Mouse (Mus musculus): ENCODE measurements around the gene Necab2. TPM values are rescaled to one million over a fixed set of nuclear protein-coding genes. Genes with fewer than 3 reads are reported as not detected.

The Necab2 gene
- polyA plus RNA-seq, 1 experiment = not detected

DNA sequence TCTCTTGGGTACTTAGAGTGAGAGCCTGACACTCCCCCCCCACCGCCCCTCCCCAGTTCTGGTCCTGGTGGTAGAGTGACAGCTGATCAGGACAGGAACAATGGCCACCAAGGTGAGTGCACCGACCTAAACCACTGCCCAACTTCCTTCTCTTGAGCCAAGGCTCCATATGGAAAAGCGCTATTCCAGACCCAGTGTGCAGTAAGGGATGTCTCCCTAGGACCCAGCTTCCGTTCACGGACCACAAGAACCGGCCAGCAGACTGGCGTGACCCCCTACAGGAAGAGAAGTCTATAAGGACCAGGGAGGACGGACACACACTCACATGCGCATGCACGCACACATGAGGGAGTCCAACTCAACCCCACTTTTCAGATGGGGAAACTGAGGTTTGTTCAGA is 10.2 kb upstream of the Necab2 start:
- Histone ChIP-seq H3K4me1 (ENCODE audit: control insufficient read depth, insufficient read depth, insufficient read length, low read length) (peaks cover 32% of the 10 kb centered on the region), H3K4me3 (ENCODE audit: insufficient read depth, low read depth, low read length) (peak overlapping the region; percentile 27), H3K27ac (replicated peaks; ENCODE audit: low read depth, low read length) (peak overlapping the region; percentile 65)

- Histone ChIP-seq H3K27ac (replicated peaks; ENCODE audit: low read depth, low read length) (peak overlapping the region; percentile 65), H3K4me3 (ENCODE audit: insufficient read depth, low read depth, low read length) (peak overlapping the region; percentile 61)
These were observed 9.6 kb upstream of the Necab2 start for GRCm38 (mm10) chr8:119436933-119437332.

GRCm38 (mm10) chr8:119437506-119437905 is 9.0 kb upstream of the Necab2 start:
- peak overlapping the region; percentile 61 for H3K4me3 ChIP-seq (ENCODE audit: insufficient read depth, low read depth, low read length)
- H3K27ac ChIP-seq (replicated peaks; ENCODE audit: low read depth, low read length) = peak overlapping the region; percentile 60
- peaks cover 32% of the 10 kb centered on the region for H3K4me1 ChIP-seq (ENCODE audit: control insufficient read depth, insufficient read depth, insufficient read length, low read length)

More at GRCm38 (mm10) chr8:119436933-119437332, 9.6 kb upstream of the Necab2 start:
- H3K4me1 ChIP-seq (ENCODE audit: control insufficient read depth, insufficient read depth, insufficient read length, low read length) = peaks cover 32% of the 10 kb centered on the region

DNA sequence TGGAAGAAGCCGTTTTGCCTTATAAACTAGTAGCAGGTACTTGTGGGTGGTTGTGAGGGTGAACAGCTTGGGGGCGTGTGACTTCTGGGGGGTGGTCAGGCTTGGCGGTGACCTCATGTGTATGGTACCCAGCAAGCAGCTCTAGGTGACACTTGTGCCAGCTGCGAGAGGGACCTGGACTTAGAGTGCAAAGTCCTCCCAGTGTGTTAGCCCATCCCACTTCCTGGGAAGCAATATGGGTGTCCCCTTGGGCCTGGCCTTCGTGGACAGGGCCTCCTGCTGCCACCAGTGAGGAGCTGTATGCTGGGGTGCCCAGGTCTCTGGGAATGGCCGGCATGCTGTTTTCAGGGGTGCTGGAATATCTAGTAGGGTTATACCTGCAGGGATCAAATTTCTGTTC is 7.6 kb upstream of the Necab2 start:
- Histone ChIP-seq H3K27ac (replicated peaks; ENCODE audit: low read depth, low read length) (no peak overlapping the region), H3K4me3 (ENCODE audit: insufficient read depth, low read depth, low read length) (no peak overlapping the region), H3K4me1 (ENCODE audit: control insufficient read depth, insufficient read depth, insufficient read length, low read length) (peaks cover 32% of the 10 kb centered on the region)

DNA sequence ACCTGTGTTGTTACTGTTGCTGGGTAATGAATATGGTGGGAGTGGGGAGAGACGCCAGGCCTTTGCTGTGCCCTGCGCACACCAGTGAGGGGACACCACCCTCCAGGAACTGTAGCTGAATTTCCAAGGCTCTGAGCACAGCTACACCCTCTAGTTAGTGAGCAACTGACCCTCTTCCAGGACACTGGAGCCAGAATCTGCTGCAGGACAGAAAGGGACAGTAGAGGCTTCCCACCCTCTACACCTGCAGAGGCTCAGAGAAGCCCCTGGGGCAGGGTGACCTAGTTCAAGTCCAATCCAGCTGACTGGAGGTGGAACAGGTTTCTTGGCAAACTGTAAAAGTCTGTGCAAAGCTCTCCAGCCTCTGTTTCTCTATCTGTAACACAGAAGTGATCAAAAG is 7.1 kb upstream of the Necab2 start:
- no peak overlapping the region for H3K27ac ChIP-seq (replicated peaks; ENCODE audit: low read depth, low read length)
- peaks cover 32% of the 10 kb centered on the region for H3K4me1 ChIP-seq (ENCODE audit: control insufficient read depth, insufficient read depth, insufficient read length, low read length)
- H3K4me3 ChIP-seq (ENCODE audit: insufficient read depth, low read depth, low read length) = no peak overlapping the region

GRCm38 (mm10) chr8:119439893-119440249 is 6.6 kb upstream of the Necab2 start:
- H3K27ac ChIP-seq (replicated peaks; ENCODE audit: low read depth, low read length) = peak overlapping the region; percentile 11; the same call in 1 of the 2 replicates

DNA sequence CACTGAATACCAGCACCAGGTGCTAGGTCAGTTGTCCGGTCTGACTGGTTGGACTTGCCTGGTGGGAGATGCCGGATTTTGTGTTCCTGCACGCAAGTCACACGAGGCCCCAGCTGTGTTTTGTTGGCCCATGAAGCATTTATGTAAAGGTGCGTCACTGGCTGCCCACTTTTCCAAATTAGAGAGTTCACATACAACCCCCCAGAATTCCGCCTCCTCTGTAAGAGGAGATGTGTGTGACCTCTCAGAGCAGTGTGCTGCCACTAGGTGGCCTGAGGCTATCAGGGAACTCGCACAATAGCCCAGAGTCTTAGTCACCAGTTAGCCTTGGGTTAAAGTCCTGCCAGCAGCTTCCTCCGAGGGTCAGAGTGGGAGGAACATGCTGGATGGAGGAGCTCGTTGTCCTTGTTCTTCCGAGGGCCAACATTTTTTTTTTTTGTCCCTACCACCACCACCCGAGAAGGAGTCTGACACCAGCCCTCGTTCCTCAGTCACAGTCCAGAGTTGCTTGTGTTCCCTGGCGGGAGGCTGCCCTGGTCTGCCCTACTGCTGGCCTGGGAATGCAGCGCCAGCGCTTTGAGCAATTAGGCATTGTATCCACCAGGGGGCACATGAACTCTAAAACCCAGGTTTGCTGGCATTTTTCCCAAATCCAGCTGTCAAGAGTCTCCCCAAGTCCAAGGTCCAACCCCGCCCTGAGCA is 6.1 kb upstream of the Necab2 start:
- Histone ChIP-seq H3K4me3 (ENCODE audit: insufficient read depth, low read depth, low read length) (peak overlapping the region; percentile 25; the same call in 1 of the 2 replicates), H3K4me1 (ENCODE audit: control insufficient read depth, insufficient read depth, insufficient read length, low read length) (peaks cover 28% of the 10 kb centered on the region), H3K27ac (replicated peaks; ENCODE audit: low read depth, low read length) (peak overlapping the region; percentile 11)

More at GRCm38 (mm10) chr8:119439893-119440249, 6.6 kb upstream of the Necab2 start:
- Histone ChIP-seq H3K4me3 (ENCODE audit: insufficient read depth, low read depth, low read length) (no peak overlapping the region), H3K4me1 (ENCODE audit: control insufficient read depth, insufficient read depth, insufficient read length, low read length) (peaks cover 32% of the 10 kb centered on the region)

DNA sequence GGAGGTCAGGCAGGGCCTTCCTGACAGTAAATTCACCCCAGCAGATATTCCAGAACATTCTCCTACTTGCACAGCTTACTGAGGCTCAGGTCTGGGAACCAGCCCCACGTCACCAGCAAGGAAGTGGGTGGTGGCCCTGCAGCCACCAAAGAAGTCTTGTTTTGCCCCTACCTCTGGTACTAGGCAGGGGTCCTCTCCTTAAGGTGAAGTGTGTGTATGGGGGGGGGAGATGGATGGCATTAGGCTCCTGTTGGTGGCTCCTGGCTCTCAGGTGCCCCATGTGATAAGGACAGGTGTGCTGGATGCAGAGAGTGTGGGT is 5.6 kb upstream of the Necab2 start:
- Histone ChIP-seq H3K27ac (replicated peaks; ENCODE audit: low read depth, low read length) (0 out of 2 replicates have a peak overlapping the region, but pooled peaks have one; percentile 6), H3K4me3 (ENCODE audit: insufficient read depth, low read depth, low read length) (no peak overlapping the region), H3K4me1 (ENCODE audit: control insufficient read depth, insufficient read depth, insufficient read length, low read length) (peaks cover 26% of the 10 kb centered on the region)

DNA sequence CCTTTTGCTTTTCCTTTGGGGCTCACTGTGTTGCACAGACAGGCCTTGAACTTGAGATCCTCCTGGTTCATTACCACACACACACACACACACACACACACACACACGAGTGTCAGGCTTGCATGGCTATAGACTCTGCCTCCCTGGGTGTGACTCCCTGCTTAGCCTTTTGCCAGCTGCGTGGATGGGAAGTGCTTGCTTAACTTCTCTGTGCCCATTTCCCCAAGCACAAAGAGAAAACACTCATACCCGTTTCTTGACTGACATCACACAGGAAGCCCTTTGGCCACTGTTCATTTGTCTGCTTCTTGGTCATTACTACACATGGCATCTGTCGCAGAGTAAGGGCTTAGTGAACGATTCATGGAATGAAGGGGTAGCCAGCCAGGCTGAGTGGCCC is 4.5 kb upstream of the Necab2 start:
- H3K27ac ChIP-seq (replicated peaks; ENCODE audit: low read depth, low read length) = no peak overlapping the region
- peaks cover 19% of the 10 kb centered on the region for H3K4me1 ChIP-seq (ENCODE audit: control insufficient read depth, insufficient read depth, insufficient read length, low read length)
- no peak overlapping the region for H3K4me3 ChIP-seq (ENCODE audit: insufficient read depth, low read depth, low read length)

DNA sequence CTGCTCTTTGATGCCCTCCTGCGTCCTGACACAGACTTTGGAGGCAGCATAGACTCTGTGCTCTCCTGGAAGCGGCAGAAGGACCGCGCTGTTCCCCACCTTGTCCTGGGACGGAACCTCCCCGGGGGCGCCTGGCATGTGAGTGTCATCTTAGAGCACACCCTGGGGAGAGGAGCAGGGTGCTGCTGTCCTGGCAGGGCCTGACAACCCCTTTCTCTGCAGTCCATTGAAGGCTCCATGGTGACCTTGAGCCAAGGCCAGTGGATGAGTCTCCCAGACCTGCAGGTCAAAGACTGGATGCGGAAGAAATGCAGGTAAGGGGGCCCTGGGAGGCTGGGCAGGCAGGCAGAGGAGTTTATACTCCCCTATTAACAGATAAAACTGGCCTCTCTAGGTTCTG is 3.5 kb upstream of the Necab2 start:
- Histone ChIP-seq H3K4me1 (ENCODE audit: control insufficient read depth, insufficient read depth, insufficient read length, low read length) (peaks cover 10% of the 10 kb centered on the region), H3K4me3 (ENCODE audit: insufficient read depth, low read depth, low read length) (no peak overlapping the region), H3K27ac (replicated peaks; ENCODE audit: low read depth, low read length) (no peak overlapping the region)

GRCm38 (mm10) chr8:119446990-119447780 is 666 bp downstream of the Necab2 start:
- Histone ChIP-seq H3K27ac (replicated peaks; ENCODE audit: low read depth, low read length) (no peak overlapping the region), H3K4me1 (ENCODE audit: control insufficient read depth, insufficient read depth, insufficient read length, low read length) (no peaks in the 10 kb centered on the region), H3K4me3 (ENCODE audit: insufficient read depth, low read depth, low read length) (no peak overlapping the region)

GRCm38 (mm10) chr8:119447781-119448170 is 1.3 kb downstream of the Necab2 start:
- Histone ChIP-seq H3K4me1 (ENCODE audit: control insufficient read depth, insufficient read depth, insufficient read length, low read length) (no peaks in the 10 kb centered on the region), H3K4me3 (ENCODE audit: insufficient read depth, low read depth, low read length) (no peak overlapping the region), H3K27ac (replicated peaks; ENCODE audit: low read depth, low read length) (no peak overlapping the region)

GRCm38 (mm10) chr8:119449627-119450026 is 3.1 kb downstream of the Necab2 start:
- H3K27ac ChIP-seq (replicated peaks; ENCODE audit: low read depth, low read length) = no peak overlapping the region
- H3K4me1 ChIP-seq (ENCODE audit: control insufficient read depth, insufficient read depth, insufficient read length, low read length) = no peaks in the 10 kb centered on the region
- H3K4me3 ChIP-seq (ENCODE audit: insufficient read depth, low read depth, low read length) = no peak overlapping the region

DNA sequence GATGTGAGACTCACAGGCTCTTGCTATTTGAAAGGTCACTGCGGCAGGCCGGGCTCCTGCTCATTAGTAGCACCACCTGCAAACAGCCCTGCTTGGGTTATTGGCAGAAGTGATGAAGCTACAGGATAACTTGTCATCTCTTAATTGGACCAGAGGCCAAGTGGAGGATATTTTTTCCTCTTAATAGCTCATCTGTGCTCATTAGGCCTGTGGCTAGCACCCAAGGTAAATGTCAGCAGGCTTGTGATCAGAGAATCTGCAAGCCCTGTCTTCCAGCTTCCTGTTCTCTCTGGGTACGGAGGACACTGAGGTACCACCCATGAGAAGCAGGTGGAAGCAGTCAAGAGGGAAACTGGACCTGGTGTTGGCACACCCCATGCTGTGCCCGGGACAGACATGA is 4.6 kb downstream of the Necab2 start:
- Histone ChIP-seq H3K27ac (replicated peaks; ENCODE audit: low read depth, low read length) (no peak overlapping the region), H3K4me3 (ENCODE audit: insufficient read depth, low read depth, low read length) (no peak overlapping the region), H3K4me1 (ENCODE audit: control insufficient read depth, insufficient read depth, insufficient read length, low read length) (no peaks in the 10 kb centered on the region)

DNA sequence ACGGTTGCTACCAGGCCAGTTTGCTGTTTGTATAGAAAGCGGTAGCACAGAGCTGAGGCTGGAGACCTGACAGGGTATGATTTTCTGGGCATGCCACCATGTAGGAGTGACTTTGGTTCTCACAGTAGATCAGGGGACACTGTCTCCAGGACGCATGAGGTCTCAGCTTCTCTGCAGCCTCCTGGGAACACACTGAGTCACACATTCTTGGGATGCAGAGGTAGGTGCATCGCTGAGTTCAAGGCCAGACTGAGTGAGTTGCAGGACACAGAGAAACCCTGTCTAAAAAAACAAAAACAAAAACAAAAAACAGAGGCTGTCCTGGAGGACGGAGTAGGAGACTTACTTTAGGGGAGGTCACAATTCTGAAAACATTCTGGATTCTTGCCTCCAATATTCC is 6.4 kb downstream of the Necab2 start:
- H3K4me3 ChIP-seq (ENCODE audit: insufficient read depth, low read depth, low read length) = no peak overlapping the region
- no peaks in the 10 kb centered on the region for H3K4me1 ChIP-seq (ENCODE audit: control insufficient read depth, insufficient read depth, insufficient read length, low read length)
- H3K27ac ChIP-seq (replicated peaks; ENCODE audit: low read depth, low read length) = no peak overlapping the region

DNA sequence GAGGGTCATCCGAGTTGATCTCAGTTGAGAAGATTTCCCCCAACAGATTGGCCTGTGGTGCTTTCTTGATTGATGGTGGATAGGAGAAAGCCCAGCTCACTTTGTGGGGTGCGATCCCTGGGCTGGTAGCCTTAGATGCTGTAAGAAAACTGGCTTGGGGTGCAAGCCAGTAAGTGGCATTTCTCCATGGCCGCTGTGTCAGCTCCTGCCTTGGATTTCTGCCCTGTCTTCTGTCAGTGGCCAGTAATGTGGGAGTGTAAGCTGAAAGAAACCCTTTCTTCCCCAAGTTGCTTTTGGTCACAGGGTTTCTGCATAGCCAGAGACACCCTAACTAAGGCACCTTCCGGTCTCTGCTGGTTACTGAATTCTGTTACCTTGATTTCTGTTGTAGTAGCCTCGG is 9.5 kb downstream of the Necab2 start:
- Histone ChIP-seq H3K27ac (replicated peaks; ENCODE audit: low read depth, low read length) (no peak overlapping the region), H3K4me3 (ENCODE audit: insufficient read depth, low read depth, low read length) (no peak overlapping the region), H3K4me1 (ENCODE audit: control insufficient read depth, insufficient read depth, insufficient read length, low read length) (no peaks in the 10 kb centered on the region)
